Mouse (Mus musculus) liver, adult (tissue): ENCODE measurements around the gene Plagl1.

Experiments used
- GATA4 ChIP-seq: IDR thresholded peaks from 2 replicates; pipeline ENCODE4 v1.6.1; 2014; ENCODE audit warnings: mild to moderate bottlenecking, low read length; ENCODE audit not compliant: insufficient replicate concordance

The Plagl1 gene

DNA sequence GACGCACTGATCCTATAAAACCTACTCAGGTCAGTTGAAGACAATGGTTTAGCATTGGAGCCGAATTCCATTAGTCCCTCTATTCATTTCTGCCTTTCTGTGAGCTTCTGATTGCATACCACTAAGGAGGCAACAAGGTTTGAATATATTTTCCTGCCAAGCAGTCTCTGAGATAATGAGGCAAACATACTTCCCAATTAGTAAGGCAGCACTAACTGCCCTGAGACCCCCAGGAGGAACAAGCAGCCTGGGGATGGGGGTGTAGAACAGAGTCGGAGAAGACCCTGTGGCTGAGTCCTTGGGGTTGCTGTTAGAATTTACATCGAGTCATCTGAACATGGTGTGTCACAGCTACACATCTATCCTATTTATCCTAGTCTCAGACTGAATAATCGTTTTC lies 95.1 kb downstream of the Plagl1 start:
- no peak for TF ChIP-seq GATA4

DNA sequence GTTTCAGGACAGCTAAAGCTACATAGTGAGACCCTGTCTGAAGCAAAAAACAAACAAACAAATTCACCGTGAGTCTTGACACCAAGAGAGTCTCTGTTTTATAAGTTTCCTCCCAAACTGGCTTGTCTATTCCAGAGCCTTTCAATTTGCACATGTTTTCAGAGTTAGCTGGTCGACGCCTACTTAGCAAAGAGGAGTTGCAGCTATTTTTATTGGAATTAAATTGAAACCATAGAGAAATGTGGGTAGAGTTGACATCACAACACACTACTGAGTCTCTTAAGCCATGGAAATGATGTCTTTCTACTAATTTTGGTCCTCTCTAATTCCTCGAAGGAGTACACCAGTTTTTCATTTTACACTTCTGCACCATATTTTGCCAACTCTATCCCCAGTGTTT lies 100.6 kb downstream of the Plagl1 start:
- no peak for TF ChIP-seq GATA4

GRCm38 (mm10) chr10:13162031-13162430 lies 101.7 kb downstream of the Plagl1 start:
- no peak for TF ChIP-seq GATA4

DNA sequence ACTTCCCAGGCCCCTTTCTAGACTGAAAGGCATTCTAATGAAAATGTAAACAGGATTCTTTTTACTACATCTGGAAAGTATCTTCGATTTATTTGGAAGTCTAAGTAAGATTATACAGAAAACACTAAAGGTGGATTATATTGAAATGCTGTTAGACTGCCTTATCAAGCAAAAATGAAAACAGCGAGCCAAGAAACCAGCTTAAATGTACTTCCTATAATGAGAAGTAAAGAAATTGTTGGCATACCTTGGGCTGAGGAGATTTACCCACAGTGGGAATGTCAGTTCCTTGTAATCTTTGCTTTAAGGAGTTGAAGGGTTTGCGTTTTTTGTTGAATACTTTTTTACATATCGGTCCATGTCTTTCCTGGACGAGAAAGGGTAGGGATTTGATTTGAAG lies 108.2 kb downstream of the Plagl1 start:
- no peak for TF ChIP-seq GATA4

DNA sequence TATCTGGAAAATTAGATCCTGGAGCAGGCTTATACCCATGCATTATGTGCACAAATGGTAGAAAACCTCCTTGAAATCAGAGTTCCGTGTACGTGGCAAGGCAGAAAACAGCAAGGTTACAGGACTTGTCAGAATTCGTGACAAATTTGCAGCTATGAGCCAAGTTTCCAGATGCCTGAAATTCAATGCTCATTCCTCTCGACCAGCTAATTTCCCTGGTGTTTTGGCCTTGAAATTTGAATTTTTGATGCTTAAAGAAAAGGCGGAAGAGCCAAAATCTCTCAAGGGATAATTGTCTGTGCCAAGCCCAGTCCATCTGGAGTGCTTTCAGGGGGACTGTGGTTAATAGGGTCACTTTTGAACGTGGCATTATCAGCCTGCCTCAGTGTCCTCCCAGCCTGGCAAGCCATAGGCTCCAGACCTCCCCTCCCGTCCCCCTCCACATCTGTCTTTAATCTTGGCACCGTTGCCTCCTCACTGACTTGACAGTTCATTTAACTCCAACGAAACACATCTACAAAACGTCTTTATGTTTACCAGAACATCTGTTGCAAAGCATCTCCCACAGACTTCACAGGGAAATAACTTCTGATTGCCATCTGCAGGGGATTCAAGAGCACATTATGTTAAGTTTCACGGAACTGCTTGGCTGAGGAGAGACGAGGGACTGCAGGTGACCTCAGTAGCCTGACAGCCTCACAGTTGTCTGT lies 110.6 kb downstream of the Plagl1 start:
- TF ChIP-seq GATA4: no peak

- no peak for TF ChIP-seq GATA4
Observed at GRCm38 (mm10) chr10:13171461-13171860, 111.2 kb downstream of the Plagl1 start.

DNA sequence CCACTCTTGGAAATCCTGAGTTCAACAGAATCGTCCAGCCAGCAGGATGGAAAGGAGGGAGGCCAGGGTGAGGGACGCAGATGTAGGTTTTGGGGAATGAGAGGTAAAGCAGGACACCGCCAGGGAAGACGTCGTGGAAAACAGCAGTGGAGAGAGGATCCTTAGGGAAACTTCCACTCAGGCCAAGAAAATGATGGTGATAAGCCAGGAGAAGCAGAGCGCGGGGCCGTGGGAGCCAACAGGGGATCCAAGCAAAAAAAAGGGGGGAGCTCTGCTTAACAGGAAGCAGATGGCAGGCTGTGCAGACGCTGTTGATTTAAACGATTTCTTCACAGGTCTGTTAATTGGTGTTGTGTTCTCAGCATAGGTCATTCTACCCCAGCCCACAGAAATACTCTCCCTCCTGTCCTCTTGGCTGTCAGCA lies 112.5 kb downstream of the Plagl1 start:
- no peak for TF ChIP-seq GATA4

DNA sequence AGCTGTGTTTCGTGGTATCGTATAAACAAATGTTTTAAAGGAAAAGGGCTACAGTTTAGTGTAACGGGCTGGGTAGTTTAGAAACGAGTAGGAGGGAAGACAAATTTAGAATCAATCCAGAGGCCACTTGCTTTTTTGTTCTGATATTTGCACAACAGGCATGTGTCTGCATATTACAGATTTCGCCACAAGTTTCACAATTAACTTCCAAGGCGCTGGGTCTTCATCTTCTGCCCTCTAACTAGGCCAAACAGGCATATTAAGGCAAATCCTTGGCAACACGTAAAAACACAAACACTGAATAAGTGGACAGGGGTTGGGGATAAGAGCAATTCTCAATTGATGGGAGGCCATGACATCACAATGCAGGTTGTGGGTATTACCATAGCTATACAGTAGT lies 115.6 kb downstream of the Plagl1 start:
- no peak for TF ChIP-seq GATA4

DNA sequence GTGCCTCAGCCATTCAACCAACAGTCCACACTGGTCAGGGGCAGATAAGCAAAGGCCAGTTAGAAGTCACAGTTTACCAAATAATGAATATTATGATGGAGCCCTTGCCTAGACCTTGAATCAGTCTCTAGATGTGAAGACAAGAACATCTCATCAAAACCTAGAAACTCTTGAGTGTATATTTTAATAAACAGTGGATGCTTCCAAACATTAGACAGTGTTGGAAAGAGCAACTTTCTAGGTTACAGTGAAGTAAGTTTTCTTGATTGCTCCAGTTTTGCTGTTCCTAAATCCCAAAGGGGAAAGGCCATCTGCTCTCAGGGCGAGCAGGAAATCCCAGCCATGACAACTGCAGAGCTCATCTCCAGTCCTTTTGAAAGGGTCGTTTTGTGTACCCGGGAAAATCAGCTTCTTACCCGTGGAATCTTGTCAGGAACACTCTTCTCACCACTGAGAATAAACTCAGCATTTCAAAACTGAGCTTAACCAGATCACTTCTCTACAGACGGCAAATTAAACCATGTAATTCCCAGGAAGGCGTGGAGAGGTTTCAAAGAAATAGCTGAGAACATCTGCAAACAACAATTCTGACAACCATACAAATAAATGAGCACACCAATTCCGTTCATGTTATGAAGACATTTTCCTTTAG lies 117.8 kb downstream of the Plagl1 start, which contains the start of gene Zc2hc1b:
Gene Zc2hc1b (minus strand): TSS at position 51 of the 652 bp plus-strand sequence.
- no peak for TF ChIP-seq GATA4

- no peak for TF ChIP-seq GATA4
Observed at GRCm38 (mm10) chr10:13180211-13180610, 119.9 kb downstream of the Plagl1 start.
